Mouse (Mus musculus) ovary, adult 10 weeks (tissue): ENCODE results near the gene Tcf12. TPM values are rescaled to one million over a fixed set of nuclear protein-coding genes. Genes with fewer than 3 reads are reported as not detected.

ENCODE experiments used
- polyA plus RNA-seq: library from polyadenylated mRNA; stranded (reverse); fragments of 350-450 nt; fragmentation: Illumina TruSeq; extraction: RNeasy Lipid Tissue Mini Kit (QIAGEN cat#74804); gene quantifications from one replicate; pipeline ENCODE4 v1.2.3, GENCODE M21; 2014

The Tcf12 gene
- polyA plus RNA-seq: 149 TPM

GRCm38 (mm10) chr9:72111622-72112550 is at the start of gene Tcf12:
Gene Tcf12 (minus strand): TSS chr9:72111871.

Other genes starting within 250 kb of the Tcf12 start
- 116 TPM for gene Zfp280d, start 163.0 kb upstream of the Tcf12 start, polyA plus RNA-seq